Mouse (Mus musculus) cerebellum, adult (tissue): ENCODE data around the gene Gm13043.
"Not testable (repeated sequence)": the region's sequence is repeated elsewhere in the genome, so short reads cannot be mapped to it uniquely, and the experiment has no call there.

ENCODE experiments used
- ATAC-seq: cut with Nextera tagmentation; 2 replicates; pipeline ENCODE4 v1.9.2; 2017; ENCODE audit warnings: mild to moderate bottlenecking, moderate library complexity, mixed read lengths; ENCODE audit not compliant: insufficient number of reproducible peaks, low FRiP score, low TSS enrichment

The Gm13043 gene

DNA sequence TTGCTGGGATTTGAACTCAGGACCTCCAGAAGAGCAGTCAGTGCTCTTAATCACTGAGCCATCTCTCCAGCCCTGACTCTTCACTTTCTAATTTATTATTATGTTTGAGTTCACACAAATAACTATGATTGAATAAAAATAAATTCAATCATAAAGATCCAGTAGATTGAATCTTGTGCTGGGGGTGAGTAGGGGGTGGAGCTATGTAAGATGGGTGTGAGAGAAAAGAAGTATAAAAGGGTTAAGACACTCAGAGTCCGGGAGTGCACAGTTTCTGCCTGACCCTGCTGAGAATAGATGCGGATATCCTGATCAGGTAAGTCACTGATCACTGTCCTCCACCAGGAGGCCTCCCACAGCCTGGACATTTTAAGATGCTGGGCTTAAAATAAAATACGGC, at the start of gene Gm13043:
Gene Gm13043 (plus strand): TSS at position 301 of the 400 bp plus-strand sequence.
- no peak for ATAC-seq

DNA sequence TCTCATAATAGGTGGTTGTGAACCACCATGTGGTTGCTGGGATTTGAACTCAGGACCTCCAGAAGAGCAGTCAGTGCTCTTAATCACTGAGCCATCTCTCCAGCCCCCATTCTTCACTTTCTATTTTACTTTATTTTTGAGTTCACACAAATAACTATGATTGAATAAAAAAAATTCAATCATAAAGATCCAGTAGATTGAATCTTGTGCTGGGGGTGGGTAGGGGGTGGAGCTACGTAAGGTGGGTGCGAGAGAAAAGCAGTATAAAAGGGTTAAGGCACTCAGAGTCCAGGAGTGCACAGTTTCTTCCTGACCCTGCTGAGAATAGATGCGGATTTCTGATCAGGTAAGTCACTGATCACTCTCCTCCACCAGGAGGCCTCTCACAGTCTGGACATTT, 24.5 kb downstream of the Gm13043 start, which contains the start of gene Gm13040:
Gene Gm13040 (plus strand): TSS at position 301 of the 400 bp plus-strand sequence.
- ATAC-seq = not testable (repeated sequence)

DNA sequence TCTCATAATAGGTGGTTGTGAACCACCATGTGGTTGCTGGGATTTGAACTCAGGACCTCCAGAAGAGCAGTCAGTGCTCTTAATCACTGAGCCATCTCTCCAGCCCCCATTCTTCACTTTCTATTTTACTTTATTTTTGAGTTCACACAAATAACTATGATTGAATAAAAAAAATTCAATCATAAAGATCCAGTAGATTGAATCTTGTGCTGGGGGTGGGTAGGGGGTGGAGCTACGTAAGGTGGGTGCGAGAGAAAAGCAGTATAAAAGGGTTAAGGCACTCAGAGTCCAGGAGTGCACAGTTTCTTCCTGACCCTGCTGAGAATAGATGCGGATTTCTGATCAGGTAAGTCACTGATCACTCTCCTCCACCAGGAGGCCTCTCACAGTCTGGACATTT, 40.3 kb downstream of the Gm13043 start, which contains the start of the genes BC080695 and Gm13057:
Gene BC080695 (plus strand): TSS at position 301 of the 400 bp plus-strand sequence.
Gene Gm13057 (plus strand): TSS at position 310 of the 400 bp plus-strand sequence.
- not testable (repeated sequence) for ATAC-seq
